Mouse (Mus musculus) midbrain, embryonic 14.5 days (tissue): Measurements from ENCODE around the gene Zbtb45. TPM values are rescaled to one million over a fixed set of nuclear protein-coding genes. Genes with fewer than 3 reads are reported as not detected.

Experiments used
- ATAC-seq: fragments of 200-750 bp; cut with Nextera tagmentation; 2 replicates; pipeline ENCODE4 v1.8.0; 2017; ENCODE audit warnings: moderate number of reproducible peaks, moderate library complexity; ENCODE audit not compliant: low FRiP score, low TSS enrichment
- DNase-seq: peaks from one replicate; pipeline ENCODE4 v3.0.0-alpha.2; 2015
- H3K27ac ChIP-seq: fragments of 300-500 bp; sonication (generic); replicated peaks from 2 replicates; pipeline ENCODE4 v1.5.1; 2014; ENCODE audit warnings: mild to moderate bottlenecking, low read depth, low read length, moderate library complexity
- H3K27me3 ChIP-seq: fragments of 300-500 bp; sonication (generic); 2 replicates; pipeline ENCODE4 v1.6.1; 2014; ENCODE audit warnings: low read length, control low read depth, mixed read lengths; ENCODE audit not compliant: control insufficient read depth, insufficient read depth
- H3K36me3 ChIP-seq: fragments of 300-500 bp; sonication (generic); 2 replicates; pipeline ENCODE4 v1.6.1; 2014; ENCODE audit warnings: low read length, control low read depth; ENCODE audit not compliant: control insufficient read depth, insufficient read depth
- H3K4me1 ChIP-seq: fragments of 300-500 bp; sonication (generic); 2 replicates; pipeline ENCODE4 v1.6.1; 2014; ENCODE audit warnings: mild to moderate bottlenecking, antibody characterized with exemption, low read length, control low read depth; ENCODE audit not compliant: control insufficient read depth, insufficient read depth
- H3K4me2 ChIP-seq: fragments of 300-500 bp; sonication (generic); 2 replicates; pipeline ENCODE4 v1.6.1; 2014; ENCODE audit warnings: mild to moderate bottlenecking, low read length, moderate library complexity
- H3K4me3 ChIP-seq: fragments of 300-500 bp; sonication (generic); replicated peaks from 2 replicates; pipeline ENCODE4 v1.5.1; 2014; ENCODE audit warnings: low read depth, low read length
- H3K9ac ChIP-seq: fragments of 300-500 bp; sonication (generic); replicated peaks from 2 replicates; pipeline ENCODE4 v1.6.1; 2014; ENCODE audit warnings: mild to moderate bottlenecking, low read length, moderate library complexity
- H3K9me3 ChIP-seq: fragments of 300-500 bp; sonication (generic); 2 replicates; pipeline ENCODE4 v1.6.1; 2016; ENCODE audit warnings: low read length, control low read depth, mixed read lengths; ENCODE audit not compliant: control insufficient read depth
- WGBS: fragments of 180-500 bp; shearing (Covaris S2); extraction: QIAGEN DNeasy Blood & Tissue Kit; methylation state at CpG from one replicate; pipeline ENCODE4 v1.1.7; 2014; 5-methylcytosine and 5-hydroxymethylcytosine counted together
- polyA plus RNA-seq: library from polyadenylated mRNA; unstranded; fragments of >200 nt; fragmentation: Nextera tagmentation; extraction: Ambion mirVana; gene quantifications from 2 replicates; pipeline ENCODE4 v1.2.1, GENCODE M21; 2014

The Zbtb45 gene
- polyA plus RNA-seq, 1 experiment from 2014 or later = 42.5 TPM

DNA sequence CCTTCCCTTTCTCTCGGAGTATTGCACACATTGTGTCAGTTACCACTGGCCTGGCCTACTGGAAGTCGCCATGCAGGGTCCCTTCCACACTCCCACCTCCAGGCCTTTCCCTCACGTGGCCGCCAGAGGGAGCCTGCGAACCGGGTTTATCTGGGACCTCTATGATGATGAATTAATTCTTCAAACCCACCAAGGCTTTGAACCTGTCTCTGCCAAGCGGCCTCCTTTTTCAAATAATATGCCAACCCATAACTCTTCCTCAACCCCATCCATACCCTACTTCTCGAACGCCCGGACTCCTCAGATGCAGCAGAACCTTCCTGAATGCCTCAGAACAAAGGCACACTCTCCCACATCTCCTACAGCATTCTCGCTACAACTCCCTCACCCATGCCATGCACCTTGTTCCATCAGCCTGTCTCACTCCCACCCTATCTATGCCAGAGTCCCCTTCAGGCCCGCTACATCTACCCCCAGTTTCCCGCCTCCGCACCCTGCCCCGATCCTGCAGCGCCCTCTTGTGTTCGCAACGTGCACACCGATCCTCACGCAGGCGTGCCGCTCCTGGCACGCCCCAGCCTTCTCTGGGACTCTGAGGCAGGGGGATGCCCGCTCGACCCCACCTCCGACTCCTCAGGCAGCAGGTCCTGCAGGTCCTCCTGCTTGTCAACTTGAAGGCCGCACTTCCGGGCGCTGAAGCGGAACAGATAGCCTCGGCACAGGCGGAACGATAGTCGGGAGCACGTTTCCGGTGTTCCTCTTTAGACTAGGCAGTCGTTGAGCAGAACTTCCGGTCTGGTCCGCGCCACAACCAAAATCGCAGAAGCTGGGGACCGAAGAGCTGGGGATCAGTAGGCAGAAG, 460 bp downstream of the Zbtb45 start:
- under 1% methylated on average over 42 of the region's 42 CpGs for WGBS
- peak overlapping the region; percentile 74 for H3K4me3 ChIP-seq
- peaks cover 32% of the 10 kb centered on the region for H3K36me3 ChIP-seq
- H3K27ac ChIP-seq = peak overlapping the region; percentile 92
- peak; percentile 89 for ATAC-seq
- H3K9me3 ChIP-seq = no peaks in the 10 kb centered on the region
- peak overlapping the region; percentile 84 for H3K9ac ChIP-seq
- peaks cover 11% of the 10 kb centered on the region for H3K4me1 ChIP-seq
- H3K27me3 ChIP-seq = no peaks in the 10 kb centered on the region
- peak; percentile 97 for DNase-seq
- H3K4me2 ChIP-seq = peak overlapping the region; percentile 80

- WGBS = 41% methylated on average over 57 of the region's 57 CpGs
- ATAC-seq (no peak), DNase-seq (no peak)
- Histone ChIP-seq H3K4me3 (0 out of 2 replicates have a peak overlapping the region, but pooled peaks have one; percentile 8), H3K9me3 (no peaks in the 10 kb centered on the region), H3K4me1 (peaks cover 11% of the 10 kb centered on the region), H3K4me2 (peak overlapping the region; percentile 33; the same call in 1 of the 2 replicates), H3K27ac (no peak overlapping the region), H3K36me3 (peaks cover 42% of the 10 kb centered on the region), H3K9ac (peak overlapping the region; percentile 84; the same call in 1 of the 2 replicates), H3K27me3 (no peaks in the 10 kb centered on the region)
These were observed 2.3 kb downstream of the Zbtb45 start for GRCm38 (mm10) chr7:13007341-13008092.

GRCm38 (mm10) chr7:13006531-13006930, 3.3 kb downstream of the Zbtb45 start:
- no peak overlapping the region for H3K9ac ChIP-seq
- H3K36me3 ChIP-seq = peaks cover 42% of the 10 kb centered on the region
- DNase-seq (no peak), ATAC-seq (no peak)
- H3K9me3 ChIP-seq = no peaks in the 10 kb centered on the region
- H3K4me2 ChIP-seq = no peak overlapping the region
- H3K4me3 ChIP-seq = no peak overlapping the region
- 88% methylated on average over 10 of the region's 10 CpGs for WGBS
- H3K27me3 ChIP-seq = no peaks in the 10 kb centered on the region
- peaks cover 11% of the 10 kb centered on the region for H3K4me1 ChIP-seq
- H3K27ac ChIP-seq = no peak overlapping the region

GRCm38 (mm10) chr7:13006011-13006410, 3.8 kb downstream of the Zbtb45 start:
- 87% methylated on average over 17 of the region's 17 CpGs for WGBS
- H3K27ac ChIP-seq = no peak overlapping the region
- no peak overlapping the region for H3K4me3 ChIP-seq
- H3K4me2 ChIP-seq = no peak overlapping the region
- DNase-seq = no peak
- no peak for ATAC-seq
- H3K9me3 ChIP-seq = no peaks in the 10 kb centered on the region
- peaks cover 42% of the 10 kb centered on the region for H3K36me3 ChIP-seq
- H3K4me1 ChIP-seq = peaks cover 11% of the 10 kb centered on the region
- no peak overlapping the region for H3K9ac ChIP-seq
- H3K27me3 ChIP-seq = no peaks in the 10 kb centered on the region

DNA sequence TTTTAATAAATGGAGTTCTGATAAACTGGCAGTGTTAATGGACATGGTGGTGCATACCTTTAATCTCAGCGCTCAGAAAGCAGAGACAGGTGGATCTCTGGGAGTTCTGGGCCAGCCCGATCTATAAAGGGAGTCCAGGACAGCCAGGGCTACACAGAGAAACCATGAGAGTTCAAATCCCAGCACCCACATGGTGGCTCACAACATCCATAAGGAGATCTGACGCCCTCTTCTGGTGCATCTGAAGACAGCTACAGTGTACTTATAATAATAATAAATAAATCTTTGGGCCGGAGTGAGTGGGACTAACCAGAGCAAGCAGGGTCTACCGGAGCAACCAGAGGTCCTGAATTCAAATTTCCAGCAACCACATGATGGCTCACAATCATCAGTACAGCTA, 6.5 kb downstream of the Zbtb45 start:
- DNase-seq (no peak), ATAC-seq (no peak)
- no peak overlapping the region for H3K4me3 ChIP-seq
- H3K36me3 ChIP-seq = peaks cover 42% of the 10 kb centered on the region
- WGBS = 79% methylated on average over 5 of the region's 5 CpGs
- no peaks in the 10 kb centered on the region for H3K9me3 ChIP-seq
- H3K27me3 ChIP-seq = no peaks in the 10 kb centered on the region
- no peak overlapping the region for H3K9ac ChIP-seq
- H3K4me1 ChIP-seq = 0 out of 2 replicates have a peak, but pooled peaks cover 3% of the 10 kb centered on the region
- H3K27ac ChIP-seq = no peak overlapping the region
- H3K4me2 ChIP-seq = no peak overlapping the region

DNA sequence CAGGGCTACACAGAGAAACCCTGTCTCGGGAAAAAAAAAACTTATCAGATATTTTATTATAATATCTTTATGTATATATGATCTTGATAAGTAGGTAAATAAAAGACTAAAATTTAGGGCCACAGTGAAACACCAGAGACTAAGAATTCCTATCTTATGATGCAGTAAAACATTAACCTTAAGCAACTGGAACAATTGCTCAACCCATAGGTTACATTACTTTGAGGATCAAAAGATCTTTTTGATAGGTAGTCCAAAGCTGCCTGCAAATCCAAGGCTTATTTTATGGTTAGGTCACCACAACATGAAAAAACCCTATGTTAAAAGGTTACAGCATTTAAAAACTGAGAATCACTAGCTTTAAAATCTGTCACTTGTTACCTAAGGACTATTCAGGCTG, 8.2 kb downstream of the Zbtb45 start:
- 74% methylated on average over 1 of the region's 1 CpGs for WGBS
- Histone ChIP-seq H3K4me3 (no peak overlapping the region), H3K36me3 (peaks cover 30% of the 10 kb centered on the region), H3K9me3 (no peaks in the 10 kb centered on the region), H3K9ac (no peak overlapping the region), H3K27me3 (no peaks in the 10 kb centered on the region), H3K4me1 (no peaks in the 10 kb centered on the region), H3K27ac (no peak overlapping the region), H3K4me2 (no peak overlapping the region)
- DNase-seq = no peak
- ATAC-seq = no peak

GRCm38 (mm10) chr7:12998851-12999250, 11.0 kb downstream of the Zbtb45 start, which contains the start of gene Trim28:
Trim28 (plus strand) TSS chr7:12999114.
- Histone ChIP-seq H3K4me1 (no peaks in the 10 kb centered on the region), H3K36me3 (peaks cover 5% of the 10 kb centered on the region; the same call in 1 of the 2 replicates), H3K9me3 (no peaks in the 10 kb centered on the region), H3K4me2 (no peak within 1 kb of the TSS), H3K27me3 (no peaks in the 10 kb centered on the region), H3K27ac (no peak within 1 kb of the TSS), H3K4me3 (no peak within 1 kb of the TSS), H3K9ac (no peak within 1 kb of the TSS)
- DNase-seq (no peak), ATAC-seq (no peak)
- WGBS = 89% methylated on average over 3 of the region's 3 CpGs

DNA sequence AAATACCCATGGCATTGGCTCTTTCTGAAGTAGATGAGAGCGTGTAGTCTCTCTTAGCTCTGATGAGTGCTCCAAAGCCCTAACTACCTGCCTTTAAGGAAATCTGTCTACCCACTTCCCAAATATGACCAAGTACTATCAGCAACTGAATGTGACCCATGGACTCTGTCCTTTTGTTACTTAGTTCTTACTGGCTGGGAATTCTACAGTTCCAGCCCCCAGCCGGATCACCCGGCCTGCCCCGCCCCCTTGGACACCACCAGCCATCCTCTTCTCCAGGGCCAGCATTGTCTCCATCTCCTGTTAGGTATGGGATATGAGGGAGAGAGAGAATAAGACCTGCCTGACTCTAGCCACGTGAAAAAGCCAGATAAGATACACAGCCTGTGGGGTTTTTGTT, 11.8 kb downstream of the Zbtb45 start, which contains the start of gene Slc27a5:
Gene Slc27a5, minus strand, starts transcription at position 140 of the 400 bp plus-strand sequence.
- Histone ChIP-seq H3K4me1 (no peaks in the 10 kb centered on the region), H3K4me2 (no peak within 1 kb of the TSS), H3K27ac (no peak within 1 kb of the TSS), H3K9me3 (no peaks in the 10 kb centered on the region), H3K36me3 (no peaks in the 10 kb centered on the region), H3K4me3 (no peak within 1 kb of the TSS), H3K9ac (no peak within 1 kb of the TSS), H3K27me3 (no peaks in the 10 kb centered on the region)
- 82% methylated on average over 5 of the region's 5 CpGs for WGBS
- ATAC-seq = no peak
- no peak for DNase-seq
